Mouse (Mus musculus): ENCODE data around the gene Slc25a25. TPM values are rescaled to one million over a fixed set of nuclear protein-coding genes. Genes with fewer than 3 reads are reported as not detected.

The Slc25a25 gene
- polyA plus RNA-seq, 1 experiment, result 12.8 TPM

DNA sequence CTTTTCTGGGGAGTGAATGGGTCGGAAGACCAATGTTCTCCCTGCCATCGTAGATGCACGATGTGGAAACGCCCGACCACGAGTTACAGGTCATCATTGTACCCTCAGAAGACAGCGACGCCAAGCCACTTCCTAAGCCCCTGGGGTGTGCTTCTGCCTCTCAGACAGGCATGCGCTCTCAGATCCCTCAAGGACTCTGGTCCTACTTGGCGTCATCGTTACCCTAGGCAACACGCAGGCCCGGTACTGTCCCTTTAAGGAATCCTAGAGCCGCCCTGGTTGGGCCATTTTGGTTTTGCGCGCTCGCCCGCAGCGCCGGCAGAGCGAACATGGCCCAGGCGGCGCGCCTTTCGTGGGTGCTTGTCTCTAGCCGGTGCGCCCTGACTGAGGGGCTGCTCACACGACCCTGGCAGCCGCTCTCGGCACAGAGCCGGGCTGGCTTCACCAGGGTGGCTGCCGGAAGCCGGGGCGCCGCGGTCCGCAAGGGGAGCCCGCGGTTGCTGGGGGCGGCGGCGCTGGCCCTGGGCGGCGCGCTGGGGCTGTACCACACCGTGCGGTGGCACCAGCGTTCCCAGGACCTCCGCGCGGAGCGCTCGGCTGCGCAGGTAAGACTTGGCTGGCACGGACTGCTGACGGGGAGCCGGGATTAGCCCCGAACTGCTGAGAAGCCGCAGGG, 55.2 kb downstream of the Slc25a25 start:
- no peaks in the 10 kb centered on the region for H3K36me3 ChIP-seq (ENCODE audit: control insufficient read depth, insufficient read depth, low read length, poor library complexity, severe bottlenecking)
- no peaks in the 10 kb centered on the region; the same call in 1 of the 2 replicates for H3K9me3 ChIP-seq (replicated peaks; ENCODE audit: control insufficient read depth, insufficient read depth, low read length, poor library complexity, severe bottlenecking)
- H3K27ac ChIP-seq (ENCODE audit: insufficient read depth, low read length), result no peak overlapping the region
- H3K4me3 ChIP-seq (ENCODE audit: low read depth, low read length), result peak overlapping the region; percentile 89
- H3K27me3 ChIP-seq (ENCODE audit: control insufficient read depth, insufficient read depth, low read length, poor library complexity, severe bottlenecking), result no peaks in the 10 kb centered on the region
- no peaks in the 10 kb centered on the region for H3K4me1 ChIP-seq (ENCODE audit: control insufficient read depth, insufficient read depth, low read length)
- peak overlapping the region; percentile 65 for H3K9ac ChIP-seq (ENCODE audit: low read depth, poor library complexity, severe bottlenecking)
- TF ChIP-seq CTCF (IDR thresholded peaks at IDR 0.05; ENCODE audit: low read depth, low read length) (no peak), EP300 (IDR thresholded peaks at IDR 0.05; ENCODE audit: insufficient read depth, low read depth, low read length) (no peak), POLR2A (IDR thresholded peaks at IDR 0.05; ENCODE audit: insufficient read depth, low read length) (no peak)

DNA sequence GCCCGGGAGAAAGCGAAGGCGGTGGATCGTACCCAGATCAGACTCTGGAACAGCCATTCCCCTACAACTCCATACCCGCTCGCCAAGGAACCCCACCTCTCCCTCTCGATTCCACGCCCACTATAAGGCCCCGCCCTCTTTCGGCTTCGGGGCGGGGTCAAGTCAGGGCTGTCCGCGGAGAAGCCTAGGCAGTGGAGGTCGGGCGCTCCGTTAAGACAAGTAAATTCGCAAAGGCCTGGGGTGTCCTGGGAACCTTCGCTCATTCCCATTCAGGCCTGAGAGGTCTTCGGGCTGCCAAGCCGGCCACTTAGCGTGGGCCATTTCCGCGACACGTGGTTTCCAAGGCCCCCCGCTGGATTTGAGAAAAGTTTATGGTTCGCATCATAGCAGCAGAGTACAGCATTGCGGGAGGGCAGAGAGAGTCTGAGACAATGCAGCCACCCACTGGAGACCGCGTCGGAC, 55.7 kb downstream of the Slc25a25 start, which contains the start of gene Ptges2:
Ptges2 (plus strand) TSS at position 413 of the 462 bp plus-strand sequence.
- Histone ChIP-seq H3K9me3 (replicated peaks; ENCODE audit: control insufficient read depth, insufficient read depth, low read length, poor library complexity, severe bottlenecking) (no peaks in the 10 kb centered on the region; the same call in 1 of the 2 replicates), H3K9ac (ENCODE audit: low read depth, poor library complexity, severe bottlenecking) (peak within 1 kb of the TSS; percentile 65), H3K36me3 (ENCODE audit: control insufficient read depth, insufficient read depth, low read length, poor library complexity, severe bottlenecking) (no peaks in the 10 kb centered on the region), H3K27me3 (ENCODE audit: control insufficient read depth, insufficient read depth, low read length, poor library complexity, severe bottlenecking) (no peaks in the 10 kb centered on the region), H3K4me1 (ENCODE audit: control insufficient read depth, insufficient read depth, low read length) (no peaks in the 10 kb centered on the region), H3K27ac (ENCODE audit: insufficient read depth, low read length) (no peak within 1 kb of the TSS), H3K4me3 (ENCODE audit: low read depth, low read length) (peak within 1 kb of the TSS; percentile 89)
- TF ChIP-seq CTCF (IDR thresholded peaks at IDR 0.05; ENCODE audit: low read depth, low read length), result no peak
- no peak for TF ChIP-seq POLR2A (IDR thresholded peaks at IDR 0.05; ENCODE audit: insufficient read depth, low read length)
- no peak for TF ChIP-seq EP300 (IDR thresholded peaks at IDR 0.05; ENCODE audit: insufficient read depth, low read depth, low read length)

DNA sequence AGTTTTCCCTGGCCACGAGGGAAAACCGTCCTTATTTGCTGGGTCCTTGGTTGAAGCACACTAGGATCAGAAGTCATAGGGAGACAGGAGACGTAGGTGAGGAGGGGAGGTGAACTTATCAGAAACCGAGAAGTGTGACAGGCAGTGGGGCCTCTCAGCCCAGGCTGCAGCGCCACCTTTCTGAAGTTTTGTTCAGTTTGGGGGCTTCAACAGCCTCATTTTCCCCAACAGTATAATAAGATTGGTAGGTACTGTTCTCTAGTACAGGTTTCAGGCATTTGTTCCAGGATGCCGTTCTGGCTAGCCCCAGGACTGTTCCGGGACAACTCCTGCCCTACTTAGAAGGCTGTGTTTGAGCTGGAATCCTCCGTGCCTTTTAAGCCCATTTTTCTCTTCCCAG, 56.3 kb downstream of the Slc25a25 start:
- Histone ChIP-seq H3K4me1 (ENCODE audit: control insufficient read depth, insufficient read depth, low read length) (no peaks in the 10 kb centered on the region), H3K9me3 (replicated peaks; ENCODE audit: control insufficient read depth, insufficient read depth, low read length, poor library complexity, severe bottlenecking) (no peaks in the 10 kb centered on the region; the same call in 1 of the 2 replicates), H3K9ac (ENCODE audit: low read depth, poor library complexity, severe bottlenecking) (peak overlapping the region; percentile 65), H3K36me3 (ENCODE audit: control insufficient read depth, insufficient read depth, low read length, poor library complexity, severe bottlenecking) (no peaks in the 10 kb centered on the region), H3K27ac (ENCODE audit: insufficient read depth, low read length) (no peak overlapping the region), H3K4me3 (ENCODE audit: low read depth, low read length) (peak overlapping the region; percentile 89), H3K27me3 (ENCODE audit: control insufficient read depth, insufficient read depth, low read length, poor library complexity, severe bottlenecking) (no peaks in the 10 kb centered on the region)
- no peak for TF ChIP-seq EP300 (IDR thresholded peaks at IDR 0.05; ENCODE audit: insufficient read depth, low read depth, low read length)
- TF ChIP-seq CTCF (IDR thresholded peaks at IDR 0.05; ENCODE audit: low read depth, low read length), result peak; percentile 51

DNA sequence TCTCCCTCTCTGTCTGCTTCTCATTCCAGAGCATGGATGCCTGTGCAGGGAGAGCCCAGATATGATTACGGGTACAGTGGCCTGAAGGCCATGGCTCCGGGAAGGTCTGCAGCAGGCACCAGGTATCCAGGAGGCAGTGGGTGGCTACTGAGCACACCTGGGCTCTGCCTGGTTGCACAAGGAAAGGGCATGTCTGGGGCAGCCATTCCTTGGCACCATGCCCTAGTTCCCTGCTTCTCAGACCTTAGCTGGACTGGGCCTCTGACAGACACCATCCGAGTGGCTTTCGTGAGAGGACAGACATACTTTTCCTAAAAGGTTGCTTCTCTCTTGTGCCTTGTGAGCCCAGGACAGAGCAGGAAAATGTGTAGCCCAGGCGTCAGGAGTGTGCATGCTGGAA, 59.2 kb downstream of the Slc25a25 start:
- H3K9me3 ChIP-seq (replicated peaks; ENCODE audit: control insufficient read depth, insufficient read depth, low read length, poor library complexity, severe bottlenecking), result no peaks in the 10 kb centered on the region; the same call in 1 of the 2 replicates
- H3K9ac ChIP-seq (ENCODE audit: low read depth, poor library complexity, severe bottlenecking), result no peak overlapping the region
- H3K27me3 ChIP-seq (ENCODE audit: control insufficient read depth, insufficient read depth, low read length, poor library complexity, severe bottlenecking), result no peaks in the 10 kb centered on the region
- H3K4me3 ChIP-seq (ENCODE audit: low read depth, low read length), result no peak overlapping the region
- H3K27ac ChIP-seq (ENCODE audit: insufficient read depth, low read length), result no peak overlapping the region
- TF ChIP-seq CTCF (IDR thresholded peaks at IDR 0.05; ENCODE audit: low read depth, low read length), result no peak
- no peak for TF ChIP-seq POLR2A (IDR thresholded peaks at IDR 0.05; ENCODE audit: insufficient read depth, low read length)
- no peak for TF ChIP-seq EP300 (IDR thresholded peaks at IDR 0.05; ENCODE audit: insufficient read depth, low read depth, low read length)
- H3K4me1 ChIP-seq (ENCODE audit: control insufficient read depth, insufficient read depth, low read length), result no peaks in the 10 kb centered on the region
- no peaks in the 10 kb centered on the region for H3K36me3 ChIP-seq (ENCODE audit: control insufficient read depth, insufficient read depth, low read length, poor library complexity, severe bottlenecking)

DNA sequence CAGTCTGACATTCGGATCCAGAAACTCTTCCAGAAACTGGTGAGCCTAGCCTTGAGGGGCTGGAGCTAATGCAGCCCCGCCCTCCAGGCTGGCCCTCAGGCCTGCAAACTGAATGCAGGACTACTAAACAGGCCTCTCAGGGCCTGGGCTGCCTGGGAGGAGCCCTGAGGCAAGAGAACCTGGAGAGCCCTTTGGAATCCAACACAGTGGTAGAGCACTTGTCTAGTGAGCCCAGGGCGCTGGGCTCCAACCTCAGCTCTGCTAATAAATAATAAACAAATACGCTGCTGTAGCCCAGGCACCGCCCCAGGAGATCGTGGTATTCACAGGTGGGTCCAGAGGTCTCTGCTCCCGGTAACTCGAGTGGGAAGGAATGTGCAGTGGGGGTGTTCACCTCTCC, 60.4 kb downstream of the Slc25a25 start:
- Histone ChIP-seq H3K9me3 (replicated peaks; ENCODE audit: control insufficient read depth, insufficient read depth, low read length, poor library complexity, severe bottlenecking) (no peaks in the 10 kb centered on the region; the same call in 1 of the 2 replicates), H3K36me3 (ENCODE audit: control insufficient read depth, insufficient read depth, low read length, poor library complexity, severe bottlenecking) (no peaks in the 10 kb centered on the region), H3K27me3 (ENCODE audit: control insufficient read depth, insufficient read depth, low read length, poor library complexity, severe bottlenecking) (no peaks in the 10 kb centered on the region), H3K4me1 (ENCODE audit: control insufficient read depth, insufficient read depth, low read length) (no peaks in the 10 kb centered on the region), H3K4me3 (ENCODE audit: low read depth, low read length) (no peak overlapping the region), H3K9ac (ENCODE audit: low read depth, poor library complexity, severe bottlenecking) (no peak overlapping the region), H3K27ac (ENCODE audit: insufficient read depth, low read length) (no peak overlapping the region)
- TF ChIP-seq CTCF (IDR thresholded peaks at IDR 0.05; ENCODE audit: low read depth, low read length) (no peak), EP300 (IDR thresholded peaks at IDR 0.05; ENCODE audit: insufficient read depth, low read depth, low read length) (0 out of 2 replicates have a peak, but pooled peaks have one; percentile 32)

DNA sequence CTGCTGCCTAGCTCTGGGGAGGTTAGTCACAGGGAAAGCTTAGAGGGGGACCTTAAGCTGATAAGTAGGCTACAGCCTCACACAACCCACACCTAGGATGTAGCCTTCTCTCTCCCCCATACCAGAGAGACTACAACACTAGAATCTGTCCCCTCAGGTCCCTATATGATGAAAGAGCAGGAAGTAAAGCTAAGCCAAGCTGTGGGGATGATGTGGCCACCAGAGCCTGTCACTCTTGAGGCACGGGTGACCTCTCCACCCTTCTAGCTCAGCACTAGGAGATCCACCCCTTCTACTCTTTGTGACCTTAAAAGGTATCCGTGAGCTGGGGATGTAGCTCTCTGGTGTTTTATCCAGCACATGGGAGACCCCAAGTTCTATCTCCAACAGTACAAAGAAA, 62.1 kb downstream of the Slc25a25 start:
- Histone ChIP-seq H3K9ac (ENCODE audit: low read depth, poor library complexity, severe bottlenecking) (no peak overlapping the region), H3K4me1 (ENCODE audit: control insufficient read depth, insufficient read depth, low read length) (no peaks in the 10 kb centered on the region), H3K9me3 (replicated peaks; ENCODE audit: control insufficient read depth, insufficient read depth, low read length, poor library complexity, severe bottlenecking) (no peaks in the 10 kb centered on the region; the same call in 1 of the 2 replicates), H3K4me3 (ENCODE audit: low read depth, low read length) (no peak overlapping the region), H3K36me3 (ENCODE audit: control insufficient read depth, insufficient read depth, low read length, poor library complexity, severe bottlenecking) (no peaks in the 10 kb centered on the region), H3K27me3 (ENCODE audit: control insufficient read depth, insufficient read depth, low read length, poor library complexity, severe bottlenecking) (no peaks in the 10 kb centered on the region), H3K27ac (ENCODE audit: insufficient read depth, low read length) (no peak overlapping the region)
- TF ChIP-seq POLR2A (IDR thresholded peaks at IDR 0.05; ENCODE audit: insufficient read depth, low read length) (no peak), EP300 (IDR thresholded peaks at IDR 0.05; ENCODE audit: insufficient read depth, low read depth, low read length) (no peak)
